Mouse (Mus musculus) layer of hippocampus, adult 18-20 months (tissue): Measurements from ENCODE around the gene Med15. TPM values are rescaled to one million over a fixed set of nuclear protein-coding genes. Genes with fewer than 3 reads are reported as not detected.
"Not testable (repeated sequence)": the region's sequence is repeated elsewhere in the genome, so short reads cannot be mapped to it uniquely, and the experiment has no call there.

Source experiments
- DNase-seq, 2 experiments: peaks; one replicate each; pipeline ENCODE4 v3.0.0; 2022; ENCODE audit warnings: low spot score in 2 of 2
- long read RNA-seq: library from polyadenylated mRNA; stranded (forward); transcript quantifications from one replicate; pipeline ENCODE4 v2.0.0, GENCODE M21; 2021
- total RNA-seq, 2 experiments: library from RNA; stranded (reverse); gene quantifications; 2 replicates each; pipeline ENCODE4 v1.2.3; 2021

Gene Med15
- 10 to 100 TPM; 68.5 to 76.3 TPM for total RNA-seq
- long read RNA-seq, transcript Med15-202 (17 exons, 3,230 nt), result major isoform, 24 of 70 reads
- long read RNA-seq, transcript Med15-201 (18 exons, 3,410 nt), result minor isoform, 8 of 70 reads
- long read RNA-seq, partial matches to known transcripts, result 10 of 70 reads
- long read RNA-seq, other reads (novel, unspliced or antisense), result 28 of 70 reads

- no peak for DNase-seq
These were observed at the start of gene Med15 for GRCm38 (mm10) chr16:17732841-17733340. Gene Med15 (minus strand): TSS chr16:17732891.

GRCm38 (mm10) chr16:17779692-17780091, 47.0 kb upstream of the Med15 start:
- no peak for DNase-seq

GRCm38 (mm10) chr16:17778223-17778622, 45.5 kb upstream of the Med15 start:
- DNase-seq, result no peak

- DNase-seq, result no peak
These were observed 44.1 kb upstream of the Med15 start for GRCm38 (mm10) chr16:17776828-17777227.

- no peak for DNase-seq
These were observed 38.6 kb upstream of the Med15 start for GRCm38 (mm10) chr16:17771117-17771865.

- peak; percentile 47 to 67 for DNase-seq
These were observed 36.1 kb upstream of the Med15 start for GRCm38 (mm10) chr16:17768834-17769233.

- no peak for DNase-seq
These were observed 31.4 kb upstream of the Med15 start for GRCm38 (mm10) chr16:17764108-17764511.

GRCm38 (mm10) chr16:17761074-17761473, 28.4 kb upstream of the Med15 start:
- no peak for DNase-seq

- DNase-seq, result peak in 1 of 2 experiments; percentile 43
These were observed 28.0 kb upstream of the Med15 start for GRCm38 (mm10) chr16:17760657-17761056.

GRCm38 (mm10) chr16:17759813-17760321, 27.2 kb upstream of the Med15 start:
- DNase-seq, result peak; percentile 15 to 47

- peak; percentile 87 to 90 for DNase-seq
These were observed 26.7 kb upstream of the Med15 start, which contains the start of gene Klhl22 for GRCm38 (mm10) chr16:17759344-17759773. Gene Klhl22 (plus strand): TSS chr16:17759618.

- no peak for DNase-seq
These were observed 26.2 kb upstream of the Med15 start for GRCm38 (mm10) chr16:17758902-17759301.

GRCm38 (mm10) chr16:17757756-17758155, 25.1 kb upstream of the Med15 start:
- DNase-seq, result no peak

GRCm38 (mm10) chr16:17753686-17754085, 21.0 kb upstream of the Med15 start:
- DNase-seq, result no peak

- DNase-seq, result no peak
These were observed 20.3 kb upstream of the Med15 start for GRCm38 (mm10) chr16:17753001-17753400.

GRCm38 (mm10) chr16:17745067-17745466, 12.4 kb upstream of the Med15 start:
- DNase-seq, result no peak

GRCm38 (mm10) chr16:17744536-17744935, 11.8 kb upstream of the Med15 start:
- no peak for DNase-seq

GRCm38 (mm10) chr16:17743279-17743678, 10.6 kb upstream of the Med15 start:
- DNase-seq, result no peak

- DNase-seq, result no peak
These were observed 10.1 kb upstream of the Med15 start for GRCm38 (mm10) chr16:17742810-17743209.

- DNase-seq, result no peak
These were observed 7.4 kb upstream of the Med15 start for GRCm38 (mm10) chr16:17740080-17740479.

- DNase-seq, result no peak
These were observed 3.5 kb upstream of the Med15 start for GRCm38 (mm10) chr16:17736156-17736555.

- DNase-seq, result not testable (repeated sequence)
These were observed 2.2 kb upstream of the Med15 start for GRCm38 (mm10) chr16:17734872-17735271.
